Mouse (Mus musculus) heart, postnatal 0 days (tissue): Measurements from ENCODE around the gene Igf2bp2. TPM values are rescaled to one million over a fixed set of nuclear protein-coding genes. Genes with fewer than 3 reads are reported as not detected.

Experiments used
- ATAC-seq: fragments of 200-750 bp; cut with Nextera tagmentation; 2 replicates; pipeline ENCODE4 v1.8.0; 2017; ENCODE audit warnings: low read depth, moderate number of reproducible peaks, moderate library complexity; ENCODE audit not compliant: insufficient read depth
- DNase-seq: peaks from one replicate; pipeline ENCODE4 v3.0.0-alpha.2; 2016; ENCODE audit warnings: low spot score
- H3K27ac ChIP-seq: fragments of 300-500 bp; sonication (generic); 2 replicates; pipeline ENCODE4 v1.5.1; 2014; ENCODE audit warnings: low read depth, mild to moderate bottlenecking
- H3K27me3 ChIP-seq: fragments of 300-500 bp; sonication (generic); 2 replicates; pipeline ENCODE4 v1.6.1; 2014; ENCODE audit warnings: low read length, mixed read lengths; ENCODE audit not compliant: control insufficient read depth, insufficient read depth
- H3K36me3 ChIP-seq: fragments of 300-500 bp; sonication (generic); replicated peaks from 2 replicates; pipeline ENCODE4 v1.6.1; 2014; ENCODE audit warnings: low read length, mixed read lengths; ENCODE audit not compliant: control insufficient read depth, insufficient read depth
- H3K4me1 ChIP-seq: fragments of 300-500 bp; sonication (generic); 2 replicates; pipeline ENCODE4 v1.6.1; 2014; ENCODE audit warnings: antibody characterized with exemption; ENCODE audit not compliant: control insufficient read depth, insufficient read depth
- H3K4me2 ChIP-seq: fragments of 300-500 bp; sonication (generic); 2 replicates; pipeline ENCODE4 v1.6.1; 2014; ENCODE audit warnings: low read depth, mild to moderate bottlenecking, low read length, moderate library complexity
- H3K4me3 ChIP-seq: fragments of 300-500 bp; sonication (generic); 2 replicates; pipeline ENCODE4 v1.5.1; 2014; ENCODE audit warnings: low read depth, low read length
- H3K9ac ChIP-seq: fragments of 300-500 bp; sonication (generic); replicated peaks from 2 replicates; pipeline ENCODE4 v1.6.1; 2014; ENCODE audit warnings: low read depth, low read length, mixed read lengths
- H3K9me3 ChIP-seq: fragments of 300-500 bp; sonication (generic); replicated peaks from 2 replicates; pipeline ENCODE4 v1.6.1; 2016; ENCODE audit warnings: low read length; ENCODE audit not compliant: control insufficient read depth
- CTCF ChIP-seq: IDR thresholded peaks from 2 replicates; pipeline ENCODE4 v1.5.1; 2016; ENCODE audit warnings: antibody characterized with exemption, control low read depth, low read depth
- EP300 ChIP-seq: IDR thresholded peaks from 2 replicates; pipeline ENCODE4 v1.6.1; 2016; ENCODE audit warnings: antibody characterized with exemption, low read depth
- WGBS: fragments of 180-500 bp; shearing (Covaris S2); extraction: QIAGEN DNeasy Blood & Tissue Kit; methylation state at CpG from one replicate; pipeline ENCODE4 v1.1.7; 2014; 5-methylcytosine and 5-hydroxymethylcytosine counted together
- polyA plus RNA-seq: library from polyadenylated mRNA; unstranded; fragments of >200 nt; fragmentation: Nextera tagmentation; extraction: Ambion mirVana; gene quantifications from 2 replicates; pipeline ENCODE4 v1.2.1, GENCODE M21; 2015
- total RNA-seq: library from RNA; depleted of rRNA; stranded (reverse); fragments of >200 nt; gene quantifications from 2 replicates; pipeline ENCODE4 v1.2.3, GENCODE M21; 2014; ENCODE audit warnings: low replicate concordance

Igf2bp2 gene
- total and polyA plus RNA-seq, 2 experiments from 2014 or later: 12.9 to 48.1 TPM

DNA sequence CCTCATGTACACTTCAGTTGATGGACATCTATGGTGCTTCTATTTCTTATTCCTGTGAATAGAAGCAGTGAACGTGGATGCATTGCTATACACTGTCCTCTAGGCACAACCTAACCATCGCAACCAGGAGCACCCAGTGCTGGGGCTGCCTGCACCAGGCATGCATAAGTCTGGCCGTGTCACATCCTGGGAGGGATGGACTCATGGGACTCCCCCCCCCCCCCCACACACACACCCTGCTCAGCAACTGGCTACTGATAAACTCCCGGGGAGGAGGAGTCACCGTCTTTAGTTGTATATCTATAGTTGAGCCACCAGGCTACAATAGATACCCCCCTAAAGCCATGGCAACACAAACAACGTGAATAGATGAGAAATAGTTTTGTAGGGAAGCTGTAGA is 105.6 kb downstream of the Igf2bp2 start:
- no peak for DNase-seq
- Histone ChIP-seq H3K4me2 (no peak overlapping the region), H3K4me3 (no peak overlapping the region), H3K9me3 (no peaks in the 10 kb centered on the region), H3K36me3 (peaks cover 39% of the 10 kb centered on the region), H3K9ac (no peak overlapping the region), H3K4me1 (no peaks in the 10 kb centered on the region), H3K27ac (no peak overlapping the region), H3K27me3 (no peaks in the 10 kb centered on the region)
- WGBS: 62% methylated on average over 6 of the region's 6 CpGs
- ATAC-seq: peak; percentile 22; the same call in 1 of the 2 replicates
- TF ChIP-seq CTCF (no peak), EP300 (no peak)

GRCm38 (mm10) chr16:22053411-22053810 is 109.7 kb downstream of the Igf2bp2 start:
- Histone ChIP-seq H3K4me1 (no peaks in the 10 kb centered on the region), H3K36me3 (peaks cover 5% of the 10 kb centered on the region; the same call in 1 of the 2 replicates), H3K27me3 (no peaks in the 10 kb centered on the region), H3K9ac (no peak overlapping the region), H3K9me3 (no peaks in the 10 kb centered on the region), H3K4me2 (no peak overlapping the region), H3K4me3 (no peak overlapping the region), H3K27ac (no peak overlapping the region)
- DNase-seq (no peak), ATAC-seq (no peak)
- TF ChIP-seq CTCF: no peak
- no peak for TF ChIP-seq EP300
- WGBS: 93% methylated on average over 21 of the region's 21 CpGs

DNA sequence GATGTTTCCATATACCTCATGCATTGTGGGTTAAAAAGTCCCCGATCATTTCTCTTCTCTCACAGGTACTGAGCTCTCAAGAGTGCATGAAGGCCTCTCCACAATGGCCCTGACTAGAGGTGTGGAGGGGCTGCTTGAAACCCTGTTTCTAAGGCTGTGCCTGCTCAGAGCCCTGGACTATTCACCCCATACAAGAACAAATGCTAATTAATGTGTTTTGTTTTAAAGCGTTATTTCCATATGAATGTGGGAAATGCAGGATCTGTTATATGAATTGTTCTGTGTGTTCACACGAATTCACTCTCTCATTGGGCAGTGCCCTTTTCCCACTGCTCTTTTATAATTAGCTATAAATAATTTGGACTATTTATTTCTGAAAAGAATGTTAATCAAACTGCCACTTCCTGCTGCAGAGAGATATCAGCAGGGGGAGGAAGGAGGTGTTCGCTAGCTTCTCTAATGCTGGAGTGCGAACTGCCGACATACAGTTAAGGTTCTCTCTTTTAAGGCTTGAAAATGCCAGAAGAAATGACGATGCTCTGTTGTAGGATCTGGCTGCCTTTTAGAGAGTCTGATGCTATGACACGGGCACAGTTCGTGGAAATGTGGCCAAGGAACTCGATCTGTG is 116.2 kb downstream of the Igf2bp2 start:
- peaks cover 51% of the 10 kb centered on the region for H3K36me3 ChIP-seq
- TF ChIP-seq CTCF (no peak), EP300 (no peak)
- ATAC-seq (no peak), DNase-seq (no peak)
- H3K27ac ChIP-seq: no peak overlapping the region
- no peaks in the 10 kb centered on the region for H3K27me3 ChIP-seq
- H3K4me2 ChIP-seq: no peak overlapping the region
- H3K4me3 ChIP-seq: no peak overlapping the region
- no peak overlapping the region for H3K9ac ChIP-seq
- WGBS: 83% methylated on average over 10 of the region's 10 CpGs
- H3K4me1 ChIP-seq: no peaks in the 10 kb centered on the region
- no peaks in the 10 kb centered on the region for H3K9me3 ChIP-seq

DNA sequence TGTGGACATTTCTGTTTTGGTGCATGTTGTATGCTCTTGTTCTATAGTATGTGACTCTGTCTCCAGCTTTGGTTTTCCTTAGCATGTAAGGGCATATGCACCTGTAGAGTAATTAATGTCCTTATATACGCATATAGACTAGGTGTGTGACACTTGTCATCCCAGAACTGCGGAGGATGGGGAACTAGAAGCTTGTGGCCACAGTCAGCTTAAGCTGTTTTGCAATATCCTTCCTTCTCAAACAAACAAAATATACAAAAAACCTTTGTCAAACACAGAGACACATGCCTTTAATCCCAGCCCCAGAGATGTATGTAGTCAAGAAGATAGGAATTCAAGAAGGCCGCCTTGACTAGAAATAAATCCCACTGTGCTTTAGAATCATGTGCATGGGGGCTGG is 117.2 kb downstream of the Igf2bp2 start:
- Histone ChIP-seq H3K9ac (no peak overlapping the region), H3K27me3 (no peaks in the 10 kb centered on the region), H3K4me2 (no peak overlapping the region), H3K9me3 (no peaks in the 10 kb centered on the region), H3K4me1 (no peaks in the 10 kb centered on the region), H3K36me3 (peaks cover 57% of the 10 kb centered on the region), H3K4me3 (no peak overlapping the region), H3K27ac (no peak overlapping the region)
- DNase-seq: no peak
- no peak for ATAC-seq
- WGBS: 89% methylated on average over 3 of the region's 3 CpGs
- TF ChIP-seq EP300 (no peak), CTCF (no peak)

- Histone ChIP-seq H3K4me2 (no peak overlapping the region), H3K9ac (no peak overlapping the region), H3K27me3 (no peaks in the 10 kb centered on the region), H3K4me1 (no peaks in the 10 kb centered on the region), H3K36me3 (peaks cover 69% of the 10 kb centered on the region), H3K27ac (no peak overlapping the region), H3K4me3 (no peak overlapping the region), H3K9me3 (no peaks in the 10 kb centered on the region)
- TF ChIP-seq CTCF (no peak), EP300 (no peak)
- ATAC-seq (no peak), DNase-seq (no peak)
- 79% methylated on average over 4 of the region's 4 CpGs for WGBS
These were observed 119.3 kb downstream of the Igf2bp2 start for GRCm38 (mm10) chr16:22043830-22044229.

DNA sequence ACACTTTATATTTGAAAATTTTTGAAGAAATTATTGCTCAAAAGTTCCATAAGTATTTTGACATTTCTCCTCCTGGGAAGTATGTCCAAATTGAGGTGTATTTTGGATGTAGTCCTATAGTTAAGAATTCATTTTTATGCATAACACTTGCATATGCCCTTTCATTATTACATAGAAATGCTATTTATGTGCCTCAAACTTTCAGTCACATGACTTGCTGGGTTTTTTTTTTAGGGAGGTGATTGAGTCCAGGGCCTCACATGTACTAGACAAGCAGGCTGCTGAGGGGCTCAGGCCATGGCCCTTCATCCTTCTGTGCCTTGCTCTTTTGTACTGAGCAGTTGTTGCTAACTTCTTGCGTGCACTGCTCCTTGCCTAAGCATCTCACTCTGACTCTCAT is 123.1 kb downstream of the Igf2bp2 start:
- Histone ChIP-seq H3K4me2 (no peak overlapping the region), H3K4me1 (no peaks in the 10 kb centered on the region), H3K4me3 (no peak overlapping the region), H3K36me3 (peaks cover 70% of the 10 kb centered on the region), H3K27me3 (no peaks in the 10 kb centered on the region), H3K27ac (no peak overlapping the region), H3K9ac (no peak overlapping the region), H3K9me3 (no peaks in the 10 kb centered on the region)
- ATAC-seq: no peak
- no peak for TF ChIP-seq EP300
- no peak for TF ChIP-seq CTCF
- WGBS: 92% methylated on average over 1 of the region's 1 CpGs
- DNase-seq: no peak
